Mouse (Mus musculus): ENCODE measurements around the gene Nop9. TPM values are rescaled to one million over a fixed set of nuclear protein-coding genes. Genes with fewer than 3 reads are reported as not detected.

Gene Nop9
- polyA plus RNA-seq, 1 experiment: 9.1 TPM

- Histone ChIP-seq H3K4me3 (ENCODE audit: insufficient read depth, low read length) (no peak overlapping the region), H3K27ac (ENCODE audit: insufficient read depth, low read length) (no peak overlapping the region), H3K4me1 (ENCODE audit: control insufficient read depth, insufficient read depth, low read length) (no peaks in the 10 kb centered on the region)
- TF ChIP-seq POLR2A (IDR thresholded peaks at IDR 0.05; ENCODE audit: extremely low read depth, insufficient read depth, low read length) (no peak), CTCF (IDR thresholded peaks at IDR 0.05; ENCODE audit: extremely low read depth, insufficient read depth, low read length) (no peak)
Observed at GRCm38 (mm10) chr14:55724411-55724871, 21.1 kb upstream of the Nop9 start.

- no peak for TF ChIP-seq CTCF (IDR thresholded peaks at IDR 0.05; ENCODE audit: extremely low read depth, insufficient read depth, low read length)
- TF ChIP-seq POLR2A (IDR thresholded peaks at IDR 0.05; ENCODE audit: extremely low read depth, insufficient read depth, low read length): no peak
- peaks cover 2% of the 10 kb centered on the region; the same call in 1 of the 2 replicates for H3K4me1 ChIP-seq (ENCODE audit: control insufficient read depth, insufficient read depth, low read length)
- no peak overlapping the region for H3K4me3 ChIP-seq (ENCODE audit: insufficient read depth, low read length)
- no peak overlapping the region for H3K27ac ChIP-seq (ENCODE audit: insufficient read depth, low read length)
Observed at GRCm38 (mm10) chr14:55726261-55726660, 19.2 kb upstream of the Nop9 start.

GRCm38 (mm10) chr14:55727889-55728685 lies 17.4 kb upstream of the Nop9 start:
- H3K4me3 ChIP-seq (ENCODE audit: insufficient read depth, low read length): no peak overlapping the region
- peaks cover 2% of the 10 kb centered on the region; the same call in 1 of the 2 replicates for H3K4me1 ChIP-seq (ENCODE audit: control insufficient read depth, insufficient read depth, low read length)
- no peak overlapping the region for H3K27ac ChIP-seq (ENCODE audit: insufficient read depth, low read length)
- TF ChIP-seq CTCF (IDR thresholded peaks at IDR 0.05; ENCODE audit: extremely low read depth, insufficient read depth, low read length): no peak
- TF ChIP-seq POLR2A (IDR thresholded peaks at IDR 0.05; ENCODE audit: extremely low read depth, insufficient read depth, low read length): no peak

- peaks cover 2% of the 10 kb centered on the region; the same call in 1 of the 2 replicates for H3K4me1 ChIP-seq (ENCODE audit: control insufficient read depth, insufficient read depth, low read length)
- H3K4me3 ChIP-seq (ENCODE audit: insufficient read depth, low read length): no peak overlapping the region
- TF ChIP-seq POLR2A (IDR thresholded peaks at IDR 0.05; ENCODE audit: extremely low read depth, insufficient read depth, low read length) (no peak), CTCF (IDR thresholded peaks at IDR 0.05; ENCODE audit: extremely low read depth, insufficient read depth, low read length) (no peak)
- peak overlapping the region; percentile 28; the same call in 1 of the 2 replicates for H3K27ac ChIP-seq (ENCODE audit: insufficient read depth, low read length)
Observed at GRCm38 (mm10) chr14:55730116-55730515, 15.4 kb upstream of the Nop9 start.

- Histone ChIP-seq H3K4me1 (ENCODE audit: control insufficient read depth, insufficient read depth, low read length) (peaks cover 2% of the 10 kb centered on the region; the same call in 1 of the 2 replicates), H3K27ac (ENCODE audit: insufficient read depth, low read length) (no peak overlapping the region), H3K4me3 (ENCODE audit: insufficient read depth, low read length) (no peak overlapping the region)
- TF ChIP-seq POLR2A (IDR thresholded peaks at IDR 0.05; ENCODE audit: extremely low read depth, insufficient read depth, low read length) (no peak), CTCF (IDR thresholded peaks at IDR 0.05; ENCODE audit: extremely low read depth, insufficient read depth, low read length) (no peak)
Observed at GRCm38 (mm10) chr14:55730531-55731032, 14.9 kb upstream of the Nop9 start.

- Histone ChIP-seq H3K4me3 (ENCODE audit: insufficient read depth, low read length) (no peak overlapping the region), H3K4me1 (ENCODE audit: control insufficient read depth, insufficient read depth, low read length) (peaks cover 2% of the 10 kb centered on the region; the same call in 1 of the 2 replicates), H3K27ac (ENCODE audit: insufficient read depth, low read length) (no peak overlapping the region)
- TF ChIP-seq POLR2A (IDR thresholded peaks at IDR 0.05; ENCODE audit: extremely low read depth, insufficient read depth, low read length) (no peak), CTCF (IDR thresholded peaks at IDR 0.05; ENCODE audit: extremely low read depth, insufficient read depth, low read length) (no peak)
Observed at GRCm38 (mm10) chr14:55733889-55734288, 11.6 kb upstream of the Nop9 start.

GRCm38 (mm10) chr14:55734869-55735268 lies 10.6 kb upstream of the Nop9 start:
- Histone ChIP-seq H3K27ac (ENCODE audit: insufficient read depth, low read length) (no peak overlapping the region), H3K4me1 (ENCODE audit: control insufficient read depth, insufficient read depth, low read length) (peaks cover 2% of the 10 kb centered on the region; the same call in 1 of the 2 replicates), H3K4me3 (ENCODE audit: insufficient read depth, low read length) (no peak overlapping the region)
- TF ChIP-seq POLR2A (IDR thresholded peaks at IDR 0.05; ENCODE audit: extremely low read depth, insufficient read depth, low read length) (no peak), CTCF (IDR thresholded peaks at IDR 0.05; ENCODE audit: extremely low read depth, insufficient read depth, low read length) (no peak)

GRCm38 (mm10) chr14:55735334-55735733 lies 10.2 kb upstream of the Nop9 start:
- H3K27ac ChIP-seq (ENCODE audit: insufficient read depth, low read length): no peak overlapping the region
- TF ChIP-seq POLR2A (IDR thresholded peaks at IDR 0.05; ENCODE audit: extremely low read depth, insufficient read depth, low read length) (no peak), CTCF (IDR thresholded peaks at IDR 0.05; ENCODE audit: extremely low read depth, insufficient read depth, low read length) (no peak)
- H3K4me3 ChIP-seq (ENCODE audit: insufficient read depth, low read length): no peak overlapping the region
- peaks cover 2% of the 10 kb centered on the region; the same call in 1 of the 2 replicates for H3K4me1 ChIP-seq (ENCODE audit: control insufficient read depth, insufficient read depth, low read length)

- no peak overlapping the region for H3K27ac ChIP-seq (ENCODE audit: insufficient read depth, low read length)
- no peak for TF ChIP-seq CTCF (IDR thresholded peaks at IDR 0.05; ENCODE audit: extremely low read depth, insufficient read depth, low read length)
- TF ChIP-seq POLR2A (IDR thresholded peaks at IDR 0.05; ENCODE audit: extremely low read depth, insufficient read depth, low read length): no peak
- H3K4me3 ChIP-seq (ENCODE audit: insufficient read depth, low read length): no peak overlapping the region
- peaks cover 1% of the 10 kb centered on the region; the same call in 1 of the 2 replicates for H3K4me1 ChIP-seq (ENCODE audit: control insufficient read depth, insufficient read depth, low read length)
Observed at GRCm38 (mm10) chr14:55735758-55736157, 9.7 kb upstream of the Nop9 start.

Data from cortical plate, adult 2 months (tissue).